Mouse (Mus musculus) heart, embryonic 10.5 days (tissue): ENCODE measurements around the gene Klhl24. TPM values are rescaled to one million over a fixed set of nuclear protein-coding genes. Genes with fewer than 3 reads are reported as not detected.
A peak's percentile ranks its signal among the peaks of the same experiment; 100 is the strongest.

ENCODE experiments used
- DNase-seq: peaks from one replicate; pipeline ENCODE4 v3.0.0-alpha.2; 2017; ENCODE audit warnings: low spot score
- H3K27ac ChIP-seq: fragments of 300-500 bp; sonication (generic); 2 replicates; pipeline ENCODE4 v1.5.1; 2016; ENCODE audit warnings: mild to moderate bottlenecking
- H3K27me3 ChIP-seq: fragments of 300-500 bp; sonication (generic); 2 replicates; pipeline ENCODE4 v1.6.1; 2016; ENCODE audit warnings: mild to moderate bottlenecking; ENCODE audit not compliant: poor library complexity, insufficient read depth, severe bottlenecking
- H3K36me3 ChIP-seq: fragments of 300-500 bp; sonication (generic); 2 replicates; pipeline ENCODE4 v1.6.1; 2016; ENCODE audit warnings: mild to moderate bottlenecking, moderate library complexity
- H3K4me1 ChIP-seq: fragments of 300-500 bp; sonication (generic); 2 replicates; pipeline ENCODE4 v1.6.1; 2016; ENCODE audit warnings: mild to moderate bottlenecking
- H3K4me3 ChIP-seq: fragments of 300-500 bp; sonication (generic); 2 replicates; pipeline ENCODE4 v1.5.1; 2016; ENCODE audit warnings: mild to moderate bottlenecking, moderate library complexity
- H3K9me3 ChIP-seq: fragments of 300-500 bp; sonication (generic); 2 replicates; pipeline ENCODE4 v1.6.1; 2016; ENCODE audit warnings: mild to moderate bottlenecking, moderate library complexity
- WGBS: fragments of 180-500 bp; shearing (Covaris S2); methylation state at CpG from one replicate; pipeline ENCODE4 v1.1.7; 2016; 5-methylcytosine and 5-hydroxymethylcytosine counted together
- polyA plus RNA-seq: library from polyadenylated mRNA; unstranded; fragments of >200 nt; fragmentation: Nextera tagmentation; extraction: Ambion mirVana; gene quantifications from 2 replicates; pipeline ENCODE4 v1.2.1, GENCODE M21; 2016

The Klhl24 gene
- polyA plus RNA-seq: 23.8 and 30.3 TPM in 2 replicates

GRCm38 (mm10) chr16:20097069-20097710 lies at the start of gene Klhl24:
TSS of gene Klhl24 (plus strand) at chr16:20097542.
- H3K36me3 ChIP-seq: peaks cover 11% of the 10 kb centered on the region; the same call in 1 of the 2 replicates
- peak; percentile 97 for DNase-seq
- H3K4me1 ChIP-seq: no peaks in the 10 kb centered on the region
- WGBS: 2% methylated on average over 29 of the region's 29 CpGs
- no peaks in the 10 kb centered on the region for H3K27me3 ChIP-seq
- no peaks in the 10 kb centered on the region for H3K9me3 ChIP-seq
- H3K27ac ChIP-seq: peak within 1 kb of the TSS; percentile 93
- peak within 1 kb of the TSS; percentile 74 for H3K4me3 ChIP-seq

GRCm38 (mm10) chr16:20052655-20053054 lies 44.7 kb upstream of the Klhl24 start:
- Histone ChIP-seq H3K27me3 (no peaks in the 10 kb centered on the region), H3K9me3 (no peaks in the 10 kb centered on the region), H3K4me1 (0 out of 2 replicates have a peak, but pooled peaks cover 4% of the 10 kb centered on the region), H3K4me3 (no peak overlapping the region), H3K27ac (no peak overlapping the region), H3K36me3 (no peaks in the 10 kb centered on the region)
- 59% methylated on average over 3 of the region's 3 CpGs for WGBS
- DNase-seq: no peak

DNA sequence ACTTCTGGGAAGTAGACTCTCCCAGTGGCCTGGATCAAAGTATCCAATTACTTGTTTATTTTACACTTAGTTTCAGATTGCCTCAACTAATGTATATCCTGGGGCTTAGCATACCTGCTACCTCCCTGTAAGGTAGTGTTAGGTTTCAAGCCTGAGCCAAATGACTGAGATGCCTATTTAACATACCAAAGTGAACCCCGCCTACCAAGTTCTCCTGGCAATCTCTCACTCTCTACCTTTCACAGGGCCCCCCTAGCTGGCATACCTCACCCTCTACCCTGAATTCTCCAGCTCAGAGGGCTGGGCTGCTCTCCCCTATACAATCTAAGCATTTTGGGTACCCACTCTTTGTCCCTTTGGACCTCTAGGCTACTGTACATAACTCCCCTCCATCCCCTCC lies 24.6 kb upstream of the Klhl24 start:
- H3K4me3 ChIP-seq: no peak overlapping the region
- no peaks in the 10 kb centered on the region for H3K27me3 ChIP-seq
- no peak overlapping the region for H3K27ac ChIP-seq
- no peak for DNase-seq
- no peaks in the 10 kb centered on the region for H3K9me3 ChIP-seq
- no peaks in the 10 kb centered on the region for H3K36me3 ChIP-seq
- H3K4me1 ChIP-seq: no peaks in the 10 kb centered on the region
- 59% methylated on average over 1 of the region's 1 CpGs for WGBS

DNA sequence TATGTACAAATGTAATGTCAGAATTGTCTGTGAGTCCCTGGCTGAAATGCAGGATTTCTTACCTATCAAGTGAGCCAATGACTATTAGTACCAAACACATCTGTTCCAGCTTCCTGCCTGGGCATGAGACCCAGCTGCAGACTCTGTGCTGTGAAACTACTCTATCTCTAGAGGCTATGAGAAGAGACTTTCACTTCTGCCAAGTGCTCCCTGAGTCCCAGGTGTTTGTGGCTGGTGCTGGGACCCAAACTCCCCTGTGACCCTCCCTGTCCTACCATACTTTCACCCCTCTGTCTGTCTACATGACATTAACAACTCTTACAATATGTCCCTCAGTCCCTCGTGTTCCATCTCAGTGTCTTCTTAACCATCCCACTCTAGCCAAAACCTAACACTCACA lies 20.7 kb upstream of the Klhl24 start:
- Histone ChIP-seq H3K27me3 (no peaks in the 10 kb centered on the region), H3K4me1 (no peaks in the 10 kb centered on the region), H3K36me3 (no peaks in the 10 kb centered on the region), H3K9me3 (no peaks in the 10 kb centered on the region), H3K4me3 (no peak overlapping the region), H3K27ac (no peak overlapping the region)
- WGBS: 62% methylated on average over 1 of the region's 1 CpGs
- no peak for DNase-seq

- Histone ChIP-seq H3K36me3 (no peaks in the 10 kb centered on the region), H3K4me1 (no peaks in the 10 kb centered on the region), H3K9me3 (no peaks in the 10 kb centered on the region), H3K27me3 (no peaks in the 10 kb centered on the region), H3K4me3 (no peak overlapping the region), H3K27ac (no peak overlapping the region)
- DNase-seq: no peak
- 83% methylated on average over 3 of the region's 3 CpGs for WGBS
Observed at GRCm38 (mm10) chr16:20080271-20080670, 17.1 kb upstream of the Klhl24 start.

DNA sequence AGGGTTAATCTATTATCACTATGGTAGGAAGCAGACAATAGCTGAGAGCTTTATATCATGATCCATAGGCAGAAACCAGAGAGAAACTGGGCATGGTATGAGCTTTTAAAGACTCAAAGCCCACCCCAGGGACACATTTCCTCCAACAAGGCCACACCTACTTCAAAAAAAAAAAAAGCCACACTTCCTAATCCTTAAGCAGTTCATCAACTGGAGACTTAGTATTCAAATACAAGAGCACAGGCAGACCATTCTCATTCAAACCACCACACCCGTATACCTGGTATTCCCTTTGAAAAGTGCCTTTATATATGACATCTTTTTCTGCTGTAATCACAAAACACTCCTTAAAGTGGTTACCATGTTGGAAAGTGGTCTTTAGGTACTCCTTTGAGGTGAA lies 12.7 kb upstream of the Klhl24 start:
- no peaks in the 10 kb centered on the region for H3K4me1 ChIP-seq
- H3K27me3 ChIP-seq: no peaks in the 10 kb centered on the region
- WGBS: 78% methylated on average over 1 of the region's 1 CpGs

GRCm38 (mm10) chr16:20085250-20085905 lies 12.0 kb upstream of the Klhl24 start:
- no peaks in the 10 kb centered on the region for H3K27me3 ChIP-seq
- WGBS: 88% methylated on average over 5 of the region's 5 CpGs
- no peak for DNase-seq
- H3K27ac ChIP-seq: no peak overlapping the region
- no peak overlapping the region for H3K4me3 ChIP-seq
- H3K36me3 ChIP-seq: no peaks in the 10 kb centered on the region; the same call in 1 of the 2 replicates
- no peaks in the 10 kb centered on the region for H3K4me1 ChIP-seq
- H3K9me3 ChIP-seq: no peaks in the 10 kb centered on the region

More for the DNA sequence above, 12.7 kb upstream of the Klhl24 start:
- Histone ChIP-seq H3K36me3 (no peaks in the 10 kb centered on the region; the same call in 1 of the 2 replicates), H3K4me3 (no peak overlapping the region), H3K27ac (no peak overlapping the region), H3K9me3 (no peaks in the 10 kb centered on the region)
- no peak for DNase-seq

GRCm38 (mm10) chr16:20086976-20087375 lies 10.4 kb upstream of the Klhl24 start:
- H3K27ac ChIP-seq: no peak overlapping the region

DNA sequence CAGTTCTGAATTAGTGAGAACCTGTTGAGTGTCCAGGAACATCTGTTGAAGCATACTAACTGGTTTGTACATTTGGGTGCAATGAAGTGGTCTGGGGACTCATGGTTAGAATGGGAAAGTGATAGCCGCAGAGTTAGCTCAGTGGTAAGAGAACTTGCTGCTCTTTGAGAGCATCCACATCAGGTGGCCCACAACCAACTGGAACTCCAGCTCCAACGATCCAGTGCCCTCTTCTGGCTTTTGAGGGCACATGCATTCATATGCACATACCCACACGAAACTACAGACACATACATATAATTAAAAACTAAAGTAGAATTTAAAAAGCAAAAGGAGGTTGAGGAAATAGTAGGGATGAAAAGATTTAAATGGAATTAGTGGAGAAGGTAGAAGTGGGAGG lies 7.7 kb upstream of the Klhl24 start:
- no peaks in the 10 kb centered on the region; the same call in 1 of the 2 replicates for H3K36me3 ChIP-seq
- WGBS: 86% methylated on average over 3 of the region's 3 CpGs
- no peaks in the 10 kb centered on the region for H3K27me3 ChIP-seq

More at GRCm38 (mm10) chr16:20086976-20087375, 10.4 kb upstream of the Klhl24 start:
- H3K27me3 ChIP-seq: no peaks in the 10 kb centered on the region
- H3K9me3 ChIP-seq: no peaks in the 10 kb centered on the region
- no peak overlapping the region for H3K4me3 ChIP-seq
- 78% methylated on average over 5 of the region's 5 CpGs for WGBS
- H3K4me1 ChIP-seq: peaks cover 4% of the 10 kb centered on the region; the same call in 1 of the 2 replicates
- no peaks in the 10 kb centered on the region; the same call in 1 of the 2 replicates for H3K36me3 ChIP-seq
- no peak for DNase-seq

GRCm38 (mm10) chr16:20090921-20091575 lies 6.3 kb upstream of the Klhl24 start:
- no peaks in the 10 kb centered on the region for H3K9me3 ChIP-seq
- H3K4me3 ChIP-seq: no peak overlapping the region
- no peaks in the 10 kb centered on the region for H3K27me3 ChIP-seq
- H3K36me3 ChIP-seq: no peaks in the 10 kb centered on the region; the same call in 1 of the 2 replicates
- DNase-seq: peak; percentile 81
- WGBS: 12% methylated on average over 5 of the region's 5 CpGs
- peaks cover 4% of the 10 kb centered on the region; the same call in 1 of the 2 replicates for H3K4me1 ChIP-seq
- peak overlapping the region; percentile 81 for H3K27ac ChIP-seq

More for the DNA sequence above, 7.7 kb upstream of the Klhl24 start:
- H3K4me3 ChIP-seq: no peak overlapping the region
- DNase-seq: no peak
- no peak overlapping the region for H3K27ac ChIP-seq
- peaks cover 4% of the 10 kb centered on the region; the same call in 1 of the 2 replicates for H3K4me1 ChIP-seq
- no peaks in the 10 kb centered on the region for H3K9me3 ChIP-seq

GRCm38 (mm10) chr16:20095966-20096365 lies 1.4 kb upstream of the Klhl24 start:
- Histone ChIP-seq H3K36me3 (0 out of 2 replicates have a peak, but pooled peaks cover 8% of the 10 kb centered on the region), H3K4me1 (peaks cover under 1% of the 10 kb centered on the region; the same call in 1 of the 2 replicates), H3K27me3 (no peaks in the 10 kb centered on the region), H3K9me3 (no peaks in the 10 kb centered on the region), H3K4me3 (no peak overlapping the region), H3K27ac (no peak overlapping the region)
- no peak for DNase-seq
- 76% methylated on average over 2 of the region's 2 CpGs for WGBS

DNA sequence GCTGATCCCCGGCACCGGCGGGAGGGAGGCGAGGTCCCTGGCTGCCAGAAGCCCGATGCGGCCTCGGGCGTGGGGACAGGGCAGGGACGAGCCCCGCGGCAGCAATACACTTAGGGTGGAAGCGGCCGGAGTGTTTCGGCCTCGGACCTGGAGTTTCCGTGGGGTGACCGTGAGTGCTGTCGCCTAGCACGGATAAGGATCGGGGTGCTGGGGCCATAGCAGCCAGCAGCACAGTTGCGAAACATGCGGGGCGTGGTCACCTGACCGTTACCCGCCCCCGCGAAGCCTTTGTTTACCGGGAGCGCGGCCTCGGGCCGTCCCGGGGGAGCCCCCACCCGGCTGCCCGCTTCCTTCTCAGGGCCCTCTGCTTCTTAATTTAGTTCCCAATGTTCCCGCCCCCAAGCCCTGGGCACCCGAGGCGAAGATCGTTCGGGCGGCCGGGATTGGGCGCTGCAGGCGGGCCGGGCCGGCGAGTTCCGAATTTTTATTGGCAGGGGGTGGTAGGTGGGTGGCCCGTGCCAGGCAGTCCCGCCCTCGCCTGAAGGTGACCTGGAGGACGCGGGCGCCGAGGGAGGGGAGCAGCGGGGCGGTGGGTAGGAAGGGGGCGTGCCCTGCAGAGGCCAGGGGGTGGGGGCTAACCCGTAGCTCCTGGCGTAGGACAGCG lies 501 bp downstream of the Klhl24 start:
- Histone ChIP-seq H3K27me3 (no peaks in the 10 kb centered on the region), H3K9me3 (no peaks in the 10 kb centered on the region), H3K4me1 (no peaks in the 10 kb centered on the region), H3K27ac (peak overlapping the region; percentile 93), H3K36me3 (peaks cover 18% of the 10 kb centered on the region), H3K4me3 (peak overlapping the region; percentile 74)
- DNase-seq: peak; percentile 98
- WGBS: under 1% methylated on average over 61 of the region's 61 CpGs
